Mouse (Mus musculus): ENCODE results near the gene Crlf1.

GRCm38 (mm10) chr8:70503062-70503750 lies 10.2 kb downstream of the Crlf1 start:
- no peak for TF ChIP-seq TAL1 (IDR thresholded peaks at IDR 0.05; ENCODE audit: low read length)
- TF ChIP-seq GATA1 (IDR thresholded peaks at IDR 0.05; ENCODE audit: low read length), result no peak

Data from erythroblast, embryonic 14.5 days (primary cell).